Mouse (Mus musculus): ENCODE measurements around the gene Ntmt1. TPM values are rescaled to one million over a fixed set of nuclear protein-coding genes. Genes with fewer than 3 reads are reported as not detected.
A peak's percentile ranks its signal among the peaks of the same experiment; 100 is the strongest.

Gene Ntmt1
- polyA plus RNA-seq, 1 experiment from 2014 or later, result 110 TPM

DNA sequence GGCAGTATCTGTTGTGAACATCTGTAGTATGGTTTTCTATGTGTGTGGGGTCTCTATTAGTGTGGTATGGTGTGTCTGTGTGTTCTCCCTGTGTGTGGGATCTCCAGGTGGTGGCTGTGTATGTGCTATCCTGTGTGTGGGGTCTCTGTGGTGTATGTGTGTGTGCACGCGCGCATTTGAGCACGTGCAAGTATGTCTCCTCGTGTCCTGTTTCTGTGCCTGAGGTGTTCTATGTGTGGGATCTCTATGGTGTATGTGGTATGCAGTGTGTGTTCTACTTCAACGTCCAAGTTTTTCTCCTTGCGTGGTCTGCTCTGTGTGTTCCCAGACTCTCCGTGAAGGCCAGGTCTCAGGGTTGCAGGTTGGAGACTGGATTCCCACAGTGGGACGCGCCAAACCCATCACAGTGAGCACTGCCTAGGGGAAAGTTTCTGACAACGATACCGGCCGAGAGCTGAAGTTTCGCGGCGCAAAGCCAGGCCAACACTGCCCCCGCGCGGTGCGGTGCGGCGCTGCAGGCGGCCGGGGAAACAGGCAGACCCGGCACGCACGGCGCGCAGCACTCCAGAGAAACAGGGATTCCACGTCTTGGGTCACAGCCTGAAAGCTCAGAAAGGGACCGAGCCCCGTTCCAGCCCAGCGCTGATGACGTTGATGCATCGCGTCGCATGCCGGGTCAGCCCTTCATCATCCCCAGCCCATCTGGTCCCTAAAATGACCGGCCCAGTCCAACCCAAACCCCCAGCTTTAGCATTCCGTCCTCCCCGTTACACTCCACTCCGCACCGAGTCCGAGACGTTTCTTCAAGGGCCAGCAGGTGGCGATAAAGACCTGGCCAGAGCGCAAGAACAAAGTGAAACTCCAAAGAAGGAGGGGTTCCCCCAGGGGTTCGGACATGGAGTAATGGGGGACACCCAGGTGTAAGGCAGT, 13.2 kb upstream of the Ntmt1 start:
- H3K27me3 ChIP-seq (ENCODE audit: control insufficient read depth, insufficient read depth, low read length), result no peaks in the 10 kb centered on the region
- peaks cover 20% of the 10 kb centered on the region for H3K4me1 ChIP-seq (ENCODE audit: control insufficient read depth, insufficient read depth, low read length)
- no peaks in the 10 kb centered on the region for H3K9me3 ChIP-seq (ENCODE audit: control insufficient read depth, low read length)
- no peaks in the 10 kb centered on the region for H3K36me3 ChIP-seq (ENCODE audit: control insufficient read depth, insufficient read depth, low read length)
- 6% methylated on average over 48 of the region's 48 CpGs for WGBS
- peak overlapping the region; percentile 56 for H3K4me2 ChIP-seq (ENCODE audit: low read depth)
- ATAC-seq (ENCODE audit: insufficient read depth, low FRiP score, low TSS enrichment) (peak; percentile 72), DNase-seq (ENCODE audit: low spot score) (peak; percentile 96)
- H3K4me3 ChIP-seq (ENCODE audit: low read depth, low read length), result peak overlapping the region; percentile 28
- peak overlapping the region; percentile 62 for H3K9ac ChIP-seq (ENCODE audit: low read length)
- peak overlapping the region; percentile 64 for H3K27ac ChIP-seq (ENCODE audit: low read depth, low read length)

GRCm38 (mm10) chr2:30795271-30795888, 12.2 kb upstream of the Ntmt1 start:
- DNase-seq (ENCODE audit: low spot score) (no peak), ATAC-seq (ENCODE audit: insufficient read depth, low FRiP score, low TSS enrichment) (no peak)
- Histone ChIP-seq H3K9ac (ENCODE audit: low read length) (no peak overlapping the region), H3K27ac (ENCODE audit: low read depth, low read length) (0 out of 2 replicates have a peak overlapping the region, but pooled peaks have one; percentile 51), H3K4me2 (ENCODE audit: low read depth) (no peak overlapping the region), H3K4me3 (ENCODE audit: low read depth, low read length) (no peak overlapping the region), H3K9me3 (ENCODE audit: control insufficient read depth, low read length) (no peaks in the 10 kb centered on the region), H3K4me1 (ENCODE audit: control insufficient read depth, insufficient read depth, low read length) (peaks cover 20% of the 10 kb centered on the region), H3K36me3 (ENCODE audit: control insufficient read depth, insufficient read depth, low read length) (no peaks in the 10 kb centered on the region), H3K27me3 (ENCODE audit: control insufficient read depth, insufficient read depth, low read length) (peaks cover 4% of the 10 kb centered on the region)
- 65% methylated on average over 7 of the region's 7 CpGs for WGBS

DNA sequence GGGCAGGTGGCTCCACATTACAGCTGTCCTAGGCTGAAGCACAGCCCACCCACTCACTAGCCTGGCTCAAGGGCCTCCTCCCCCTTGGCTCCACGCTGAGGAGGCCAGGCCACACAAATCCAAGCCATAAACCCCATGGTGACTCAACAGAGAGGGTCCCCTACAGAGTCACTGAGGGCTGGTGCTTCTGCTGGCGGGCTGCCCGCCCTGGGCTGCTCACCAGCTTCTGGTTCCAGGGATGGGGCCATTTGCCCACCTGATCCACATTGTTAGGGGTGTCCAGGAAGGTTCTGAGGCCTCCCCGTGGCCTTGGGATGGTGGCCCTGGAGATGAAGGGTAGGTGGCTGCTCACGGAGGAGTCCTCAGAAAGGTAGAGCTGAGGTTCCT, 11.7 kb upstream of the Ntmt1 start:
- Histone ChIP-seq H3K4me1 (ENCODE audit: control insufficient read depth, insufficient read depth, low read length) (peaks cover 20% of the 10 kb centered on the region), H3K4me2 (ENCODE audit: low read depth) (peak overlapping the region; percentile 37), H3K9ac (ENCODE audit: low read length) (peak overlapping the region; percentile 41; the same call in 1 of the 2 replicates), H3K9me3 (ENCODE audit: control insufficient read depth, low read length) (no peaks in the 10 kb centered on the region), H3K27me3 (ENCODE audit: control insufficient read depth, insufficient read depth, low read length) (peaks cover 9% of the 10 kb centered on the region), H3K27ac (ENCODE audit: low read depth, low read length) (0 out of 2 replicates have a peak overlapping the region, but pooled peaks have one; percentile 51), H3K4me3 (ENCODE audit: low read depth, low read length) (no peak overlapping the region), H3K36me3 (ENCODE audit: control insufficient read depth, insufficient read depth, low read length) (no peaks in the 10 kb centered on the region)
- DNase-seq (ENCODE audit: low spot score) (no peak), ATAC-seq (ENCODE audit: insufficient read depth, low FRiP score, low TSS enrichment) (0 out of 2 replicates have a peak, but pooled peaks have one; percentile 7)
- WGBS, result 39% methylated on average over 5 of the region's 5 CpGs

DNA sequence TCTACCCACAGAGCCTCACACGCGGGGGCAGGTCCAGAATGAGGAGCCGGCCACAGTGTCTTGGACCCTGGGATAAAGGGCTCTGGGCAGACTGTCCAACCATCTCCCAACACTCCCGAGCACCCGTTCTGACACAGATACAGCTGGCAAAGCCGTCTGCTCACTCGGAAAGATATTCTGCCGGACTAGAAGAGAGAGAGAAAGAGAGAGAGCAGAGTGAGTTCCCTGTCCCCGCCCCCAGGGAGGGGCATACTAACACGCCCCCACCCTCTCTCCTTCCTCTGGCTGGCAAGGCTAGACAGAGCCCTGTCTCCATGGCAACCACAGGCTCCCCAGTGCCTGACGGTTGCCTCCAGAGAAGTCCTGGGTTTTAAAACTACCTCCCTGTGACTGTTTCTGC, 11.2 kb upstream of the Ntmt1 start:
- DNase-seq (ENCODE audit: low spot score) (peak; percentile 82), ATAC-seq (ENCODE audit: insufficient read depth, low FRiP score, low TSS enrichment) (peak; percentile 45; the same call in 1 of the 2 replicates)
- Histone ChIP-seq H3K4me2 (ENCODE audit: low read depth) (peak overlapping the region; percentile 37), H3K9ac (ENCODE audit: low read length) (peak overlapping the region; percentile 41), H3K9me3 (ENCODE audit: control insufficient read depth, low read length) (no peaks in the 10 kb centered on the region), H3K27me3 (ENCODE audit: control insufficient read depth, insufficient read depth, low read length) (peaks cover 14% of the 10 kb centered on the region), H3K27ac (ENCODE audit: low read depth, low read length) (0 out of 2 replicates have a peak overlapping the region, but pooled peaks have one; percentile 51), H3K36me3 (ENCODE audit: control insufficient read depth, insufficient read depth, low read length) (no peaks in the 10 kb centered on the region), H3K4me3 (ENCODE audit: low read depth, low read length) (peak overlapping the region; percentile 14; the same call in 1 of the 2 replicates), H3K4me1 (ENCODE audit: control insufficient read depth, insufficient read depth, low read length) (peaks cover 22% of the 10 kb centered on the region)
- 7% methylated on average over 11 of the region's 11 CpGs for WGBS

DNA sequence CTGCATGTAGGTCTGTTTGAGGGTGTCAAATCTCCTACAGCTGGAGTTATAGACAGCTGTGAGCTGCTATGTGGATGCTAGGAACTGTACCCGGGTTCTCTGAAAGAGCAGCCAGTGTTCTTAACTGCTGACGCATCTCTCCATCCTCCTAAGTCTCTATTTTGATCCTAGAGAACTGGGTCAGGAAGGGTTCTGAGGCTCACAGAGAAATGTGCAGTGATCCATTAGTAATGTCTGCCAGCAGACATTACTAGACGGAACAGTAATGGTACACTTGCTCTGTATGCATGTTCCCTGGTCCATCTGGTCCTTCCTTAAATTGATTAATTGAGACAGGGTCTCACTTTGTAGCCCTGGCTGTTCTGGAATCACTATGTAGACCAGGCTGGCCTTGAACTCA, 8.2 kb upstream of the Ntmt1 start:
- Histone ChIP-seq H3K36me3 (ENCODE audit: control insufficient read depth, insufficient read depth, low read length) (no peaks in the 10 kb centered on the region), H3K27me3 (ENCODE audit: control insufficient read depth, insufficient read depth, low read length) (peaks cover 23% of the 10 kb centered on the region), H3K9ac (ENCODE audit: low read length) (no peak overlapping the region), H3K9me3 (ENCODE audit: control insufficient read depth, low read length) (no peaks in the 10 kb centered on the region), H3K4me2 (ENCODE audit: low read depth) (no peak overlapping the region), H3K4me3 (ENCODE audit: low read depth, low read length) (no peak overlapping the region), H3K27ac (ENCODE audit: low read depth, low read length) (no peak overlapping the region), H3K4me1 (ENCODE audit: control insufficient read depth, insufficient read depth, low read length) (peaks cover 26% of the 10 kb centered on the region)
- ATAC-seq (ENCODE audit: insufficient read depth, low FRiP score, low TSS enrichment) (no peak), DNase-seq (ENCODE audit: low spot score) (no peak)
- WGBS, result 81% methylated on average over 3 of the region's 3 CpGs

DNA sequence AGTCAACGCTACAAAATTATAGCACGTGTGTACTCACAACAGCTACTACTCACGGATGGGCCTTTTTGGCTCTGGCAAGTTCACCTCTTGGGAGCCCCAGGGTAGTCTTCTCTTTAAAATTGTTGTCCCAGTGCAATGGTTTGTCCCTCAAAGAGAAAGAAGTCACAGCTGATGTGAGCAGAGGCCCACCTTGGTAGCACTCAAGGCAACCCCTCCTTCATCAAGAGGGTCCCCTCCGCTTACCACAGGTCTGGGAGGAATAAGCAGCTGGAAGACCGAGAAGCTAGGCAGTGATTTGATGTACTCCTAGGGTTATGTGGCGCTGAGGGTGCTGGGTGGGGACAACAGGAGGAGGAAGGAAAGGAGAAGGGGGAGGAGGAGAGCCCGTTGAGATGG, 7.0 kb upstream of the Ntmt1 start:
- H3K4me3 ChIP-seq (ENCODE audit: low read depth, low read length), result peak overlapping the region; percentile 42
- WGBS, result 35% methylated on average over 6 of the region's 7 CpGs
- H3K9ac ChIP-seq (ENCODE audit: low read length), result no peak overlapping the region
- H3K27me3 ChIP-seq (ENCODE audit: control insufficient read depth, insufficient read depth, low read length), result peaks cover 23% of the 10 kb centered on the region
- ATAC-seq (ENCODE audit: insufficient read depth, low FRiP score, low TSS enrichment) (no peak), DNase-seq (ENCODE audit: low spot score) (no peak)
- H3K4me2 ChIP-seq (ENCODE audit: low read depth), result peak overlapping the region; percentile 86
- peaks cover 19% of the 10 kb centered on the region for H3K4me1 ChIP-seq (ENCODE audit: control insufficient read depth, insufficient read depth, low read length)
- no peaks in the 10 kb centered on the region for H3K36me3 ChIP-seq (ENCODE audit: control insufficient read depth, insufficient read depth, low read length)
- H3K9me3 ChIP-seq (ENCODE audit: control insufficient read depth, low read length), result no peaks in the 10 kb centered on the region
- no peak overlapping the region for H3K27ac ChIP-seq (ENCODE audit: low read depth, low read length)

DNA sequence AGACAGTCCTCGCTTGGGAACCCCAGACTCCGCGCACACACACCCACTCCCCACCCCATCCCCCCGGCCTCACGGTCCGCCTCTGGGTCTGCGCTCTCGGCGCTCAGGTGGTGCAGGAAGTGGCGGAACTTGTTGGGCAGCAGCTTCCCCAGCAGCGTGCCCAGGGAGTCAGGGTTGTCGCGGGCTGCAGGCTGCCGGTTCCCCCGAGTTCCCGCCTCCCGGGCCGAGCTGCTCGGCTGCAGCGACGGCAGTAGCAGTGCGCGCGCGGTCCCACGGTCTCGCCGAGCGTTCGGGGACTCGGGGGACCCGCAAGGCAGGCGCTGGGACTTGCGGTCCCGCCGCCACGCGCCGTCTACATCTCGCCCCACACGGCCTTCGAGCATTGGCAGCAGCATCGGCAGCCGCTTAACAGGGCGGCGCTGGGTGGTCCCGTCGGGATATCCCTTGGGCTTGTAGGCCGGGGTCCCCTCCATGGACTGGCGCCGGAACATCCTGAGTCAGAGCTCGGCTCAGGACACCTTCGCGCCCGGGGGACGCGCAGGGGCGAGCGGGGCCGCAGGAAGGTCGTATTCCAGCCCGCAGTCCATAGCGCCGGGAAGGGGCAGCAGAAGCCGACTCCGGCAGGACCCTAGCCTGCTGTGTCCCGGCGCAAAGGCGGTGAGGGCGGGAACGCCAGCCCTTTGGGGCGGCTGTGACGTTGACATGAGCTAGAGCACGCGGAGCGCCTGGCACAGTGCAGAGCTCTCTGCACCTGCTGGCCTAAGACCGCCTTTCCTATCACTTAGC, 6.4 kb upstream of the Ntmt1 start:
- peaks cover 23% of the 10 kb centered on the region for H3K27me3 ChIP-seq (ENCODE audit: control insufficient read depth, insufficient read depth, low read length)
- peak; percentile 66 for DNase-seq (ENCODE audit: low spot score)
- peaks cover 13% of the 10 kb centered on the region for H3K4me1 ChIP-seq (ENCODE audit: control insufficient read depth, insufficient read depth, low read length)
- H3K36me3 ChIP-seq (ENCODE audit: control insufficient read depth, insufficient read depth, low read length), result no peaks in the 10 kb centered on the region
- under 1% methylated on average over 76 of the region's 77 CpGs for WGBS
- peak; percentile 41; the same call in 1 of the 2 replicates for ATAC-seq (ENCODE audit: insufficient read depth, low FRiP score, low TSS enrichment)
- H3K4me2 ChIP-seq (ENCODE audit: low read depth), result peak overlapping the region; percentile 86
- no peak overlapping the region for H3K27ac ChIP-seq (ENCODE audit: low read depth, low read length)
- no peaks in the 10 kb centered on the region for H3K9me3 ChIP-seq (ENCODE audit: control insufficient read depth, low read length)
- peak overlapping the region; percentile 42 for H3K4me3 ChIP-seq (ENCODE audit: low read depth, low read length)
- H3K9ac ChIP-seq (ENCODE audit: low read length), result peak overlapping the region; percentile 65

DNA sequence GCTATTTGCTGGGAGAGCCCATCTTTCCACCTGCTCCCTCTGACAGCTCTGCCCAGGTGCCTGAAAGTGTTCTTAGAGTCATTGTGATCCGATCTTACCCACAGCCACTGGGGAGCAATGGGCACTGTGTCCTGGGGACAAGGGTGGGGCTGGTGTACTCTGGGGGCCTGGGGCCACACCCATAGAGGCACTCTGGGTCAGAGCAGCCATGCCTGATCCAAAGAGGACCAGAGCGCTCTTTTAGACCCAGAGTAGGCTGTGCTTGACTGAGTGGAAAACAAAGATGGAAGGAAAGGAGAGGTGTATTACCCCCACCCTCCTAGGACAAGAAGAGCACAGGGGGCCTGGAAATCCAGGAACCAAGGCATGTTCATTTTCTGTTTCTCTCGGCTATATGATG, 4.0 kb upstream of the Ntmt1 start, which contains the start of gene 1700001O22Rik:
1700001O22Rik (minus strand) TSS at position 58 of the 400 bp plus-strand sequence.
- no peak for DNase-seq (ENCODE audit: low spot score)
- Histone ChIP-seq H3K27ac (ENCODE audit: low read depth, low read length) (no peak within 1 kb of the TSS), H3K4me1 (ENCODE audit: control insufficient read depth, insufficient read depth, low read length) (peaks cover 10% of the 10 kb centered on the region; the same call in 1 of the 2 replicates), H3K9me3 (ENCODE audit: control insufficient read depth, low read length) (no peaks in the 10 kb centered on the region), H3K27me3 (ENCODE audit: control insufficient read depth, insufficient read depth, low read length) (peaks cover 23% of the 10 kb centered on the region), H3K9ac (ENCODE audit: low read length) (no peak within 1 kb of the TSS), H3K36me3 (ENCODE audit: control insufficient read depth, insufficient read depth, low read length) (no peaks in the 10 kb centered on the region), H3K4me2 (ENCODE audit: low read depth) (no peak within 1 kb of the TSS), H3K4me3 (ENCODE audit: low read depth, low read length) (no peak within 1 kb of the TSS)
- WGBS, result 87% methylated on average over 3 of the region's 3 CpGs
- ATAC-seq (ENCODE audit: insufficient read depth, low FRiP score, low TSS enrichment), result no peak
